Mouse (Mus musculus): Measurements from ENCODE around the gene Rangrf. TPM values are rescaled to one million over a fixed set of nuclear protein-coding genes. Genes with fewer than 3 reads are reported as not detected.
A peak's percentile ranks its signal among the peaks of the same experiment; 100 is the strongest.
"Not testable (repeated sequence)": the region's sequence is repeated elsewhere in the genome, so short reads cannot be mapped to it uniquely, and the experiment has no call there.

Rangrf gene
- polyA plus RNA-seq, 1 experiment = 39.0 TPM

DNA sequence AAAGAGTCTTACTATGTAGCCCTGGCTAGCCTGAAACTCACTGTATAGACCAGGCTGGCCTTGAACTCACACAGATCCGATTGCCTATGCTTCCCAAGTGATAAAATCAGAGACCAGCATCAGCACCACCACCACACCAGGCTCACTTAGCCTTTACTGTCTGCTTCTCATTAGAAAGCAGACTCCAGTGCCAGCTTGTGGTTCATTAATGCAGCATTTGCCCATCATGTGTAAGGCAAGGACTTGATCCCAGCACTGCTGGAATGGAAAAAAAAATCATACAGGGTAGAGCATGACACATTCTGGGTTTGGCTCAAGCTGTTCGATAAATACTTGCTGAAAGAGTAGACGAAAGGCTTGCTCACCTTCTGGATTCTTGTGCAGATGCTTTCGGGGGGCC lies 29.0 kb downstream of the Rangrf start:
- no peak for DNase-seq (ENCODE audit: low spot score)

DNA sequence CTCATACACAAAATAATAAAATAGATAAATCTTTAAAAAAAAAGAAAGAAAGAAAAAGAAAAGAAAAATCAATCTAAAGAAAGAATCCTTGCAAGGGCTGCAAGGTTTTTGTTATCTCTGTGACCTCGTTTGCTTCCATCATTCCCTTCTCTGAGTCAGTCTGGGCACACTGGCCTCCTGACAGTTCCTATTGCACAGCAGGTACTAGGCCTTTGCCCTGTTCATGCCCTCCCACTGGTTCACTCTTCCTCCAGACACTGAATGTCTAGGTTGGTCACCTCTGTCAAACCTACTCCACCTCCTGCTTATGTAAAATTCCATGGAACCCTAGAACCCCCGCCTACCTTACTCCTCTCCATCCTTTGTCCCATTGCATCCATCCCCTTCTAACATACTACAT lies 29.7 kb downstream of the Rangrf start:
- no peak for DNase-seq (ENCODE audit: low spot score)

DNA sequence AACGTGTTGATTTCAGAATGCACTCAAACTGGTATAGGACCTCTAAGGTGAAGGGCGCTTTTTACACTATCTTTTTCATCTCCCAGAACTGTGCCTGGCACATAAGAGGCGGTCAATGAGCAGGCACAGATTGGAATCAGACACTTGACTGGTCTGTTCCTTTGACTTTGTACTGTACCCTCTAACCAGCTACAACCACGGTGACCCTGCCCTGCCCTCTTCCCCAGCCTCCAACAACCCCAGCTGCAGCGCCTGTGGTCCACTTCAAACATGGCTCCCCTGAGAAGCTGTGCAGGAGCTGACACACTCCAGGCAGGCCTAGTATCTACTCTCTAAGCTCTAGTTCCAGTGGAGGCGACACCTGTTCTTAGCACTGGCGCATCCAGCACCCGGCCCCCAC lies 32.3 kb downstream of the Rangrf start:
- DNase-seq (ENCODE audit: low spot score) = no peak

DNA sequence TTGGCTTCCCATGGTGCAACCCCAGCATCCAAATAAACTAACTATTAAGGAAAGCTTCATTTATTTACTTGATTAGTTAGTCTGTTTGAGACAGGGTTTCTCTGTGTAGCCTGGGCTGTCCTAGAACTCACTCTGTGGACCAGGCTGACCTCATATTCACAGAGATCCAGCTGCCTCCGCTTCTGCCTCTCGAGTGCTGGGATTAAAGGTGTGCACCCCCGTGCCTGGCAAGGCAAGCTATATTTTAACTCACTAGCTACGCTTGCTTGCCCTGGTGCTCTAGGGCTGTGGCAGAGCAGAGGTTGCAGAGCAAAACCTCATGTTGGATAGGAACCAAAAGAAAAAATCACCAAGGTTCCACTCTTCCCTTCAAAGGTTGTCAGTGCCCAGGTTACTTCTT lies 34.5 kb downstream of the Rangrf start:
- no peak for DNase-seq (ENCODE audit: low spot score)

DNA sequence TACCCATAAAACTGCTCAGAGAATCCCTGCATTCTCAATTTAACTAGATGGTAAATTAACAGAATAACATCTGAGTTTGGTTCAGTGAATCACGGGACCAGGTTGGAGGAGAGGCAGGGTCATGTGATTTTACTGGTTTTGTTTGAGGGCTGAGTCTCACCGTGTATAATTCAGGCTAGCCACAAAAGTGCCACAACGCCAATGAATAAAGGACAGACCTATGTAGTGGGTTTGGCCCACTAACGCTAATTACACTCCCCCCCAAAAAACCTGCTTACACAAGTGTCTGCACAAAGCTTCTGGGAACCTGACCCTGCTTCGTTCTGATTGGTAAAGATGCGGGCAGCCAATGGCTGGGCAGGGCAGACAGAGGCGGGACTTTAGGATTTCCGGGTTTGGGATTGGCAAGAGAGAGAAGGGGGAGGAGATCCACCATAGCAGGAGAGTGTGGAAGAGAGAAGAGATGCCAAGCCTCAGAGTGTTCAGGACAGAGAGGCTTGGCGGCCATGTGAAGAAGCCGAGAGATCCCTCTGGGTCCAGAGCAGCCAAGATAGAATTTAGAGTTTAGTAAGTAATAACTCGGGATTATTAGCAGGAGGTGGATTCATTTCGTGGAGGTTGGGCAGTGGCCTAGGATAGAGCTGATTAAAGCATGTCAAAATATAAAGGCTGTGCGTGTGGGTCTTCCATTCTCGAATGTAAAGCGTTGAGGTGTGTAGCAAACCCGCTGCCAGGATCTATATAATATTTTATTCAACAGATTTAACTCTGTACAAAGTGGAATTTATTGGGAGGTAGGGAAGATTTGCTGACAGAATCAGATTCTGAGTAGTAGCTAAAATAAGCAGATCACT lies 35.3 kb downstream of the Rangrf start:
- DNase-seq (ENCODE audit: low spot score) = peak; percentile 50

DNA sequence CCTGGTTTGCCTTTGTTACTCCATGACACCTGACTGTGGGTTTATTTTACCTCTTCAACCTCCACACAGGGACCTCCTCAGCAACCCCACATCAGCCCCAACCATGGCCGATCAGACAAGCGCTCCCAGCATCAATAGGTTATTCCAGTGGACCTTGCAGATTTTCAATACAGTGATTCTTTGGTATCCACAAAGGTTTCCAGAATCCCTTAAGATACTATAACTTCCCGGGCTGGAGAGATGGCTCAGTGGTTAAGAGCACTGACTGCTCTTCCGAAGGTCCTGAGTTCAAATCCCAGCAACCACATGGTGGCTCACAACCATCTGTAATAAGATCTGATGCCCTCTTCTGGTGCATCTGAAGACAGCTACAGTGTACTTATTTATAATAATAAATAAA lies 38.0 kb downstream of the Rangrf start:
- not testable (repeated sequence) for DNase-seq (ENCODE audit: low spot score)

DNA sequence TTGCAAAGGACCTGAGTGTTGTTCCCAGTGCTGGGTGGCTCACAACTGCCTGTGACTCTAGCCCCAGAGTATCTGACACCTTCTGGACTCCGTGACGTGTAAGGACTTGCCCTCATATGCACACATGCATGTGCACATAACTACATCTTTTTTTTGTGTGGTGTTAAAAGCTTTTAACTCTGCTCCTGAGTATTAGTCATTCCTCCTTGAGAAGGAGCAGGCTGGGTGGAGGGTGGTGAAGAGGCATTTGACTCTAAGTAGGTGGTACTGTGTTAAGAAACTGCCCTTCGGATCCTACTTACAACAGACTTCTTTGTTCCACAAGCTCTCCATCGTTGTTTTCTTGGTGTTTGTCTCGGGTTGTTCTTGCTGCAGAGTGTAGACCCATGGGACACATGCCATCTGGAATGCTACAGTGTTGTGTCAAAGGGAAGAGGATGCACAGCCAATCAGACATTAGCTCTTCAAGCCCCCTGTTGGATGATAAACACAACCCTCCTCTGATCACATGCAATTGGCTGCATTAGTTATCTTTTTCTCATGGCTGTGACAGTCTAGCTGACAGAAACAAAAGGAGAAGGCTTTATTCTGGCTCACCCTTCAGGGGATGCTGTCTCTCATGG lies 41.0 kb downstream of the Rangrf start:
- DNase-seq (ENCODE audit: low spot score) = no peak

DNA sequence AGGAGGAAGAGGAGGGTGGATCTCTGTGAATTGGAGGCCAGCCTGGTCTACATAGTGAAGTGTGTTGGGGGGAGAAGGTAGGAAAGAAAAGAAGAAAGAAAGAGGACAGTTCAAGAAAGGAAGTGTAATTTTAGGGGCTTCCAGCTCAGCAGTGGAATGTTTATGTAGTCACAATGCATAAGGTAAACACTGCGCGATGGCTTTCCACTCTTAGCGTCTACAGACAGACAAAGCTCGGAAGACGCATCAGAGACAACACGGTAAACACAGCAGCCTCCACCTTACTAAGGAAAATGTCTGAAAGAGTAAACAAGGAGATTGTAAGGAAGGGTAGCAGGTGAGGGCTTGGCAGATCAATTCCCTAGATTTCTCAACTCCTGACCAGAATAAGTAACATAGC lies 45.0 kb downstream of the Rangrf start:
- DNase-seq (ENCODE audit: low spot score) = no peak

DNA sequence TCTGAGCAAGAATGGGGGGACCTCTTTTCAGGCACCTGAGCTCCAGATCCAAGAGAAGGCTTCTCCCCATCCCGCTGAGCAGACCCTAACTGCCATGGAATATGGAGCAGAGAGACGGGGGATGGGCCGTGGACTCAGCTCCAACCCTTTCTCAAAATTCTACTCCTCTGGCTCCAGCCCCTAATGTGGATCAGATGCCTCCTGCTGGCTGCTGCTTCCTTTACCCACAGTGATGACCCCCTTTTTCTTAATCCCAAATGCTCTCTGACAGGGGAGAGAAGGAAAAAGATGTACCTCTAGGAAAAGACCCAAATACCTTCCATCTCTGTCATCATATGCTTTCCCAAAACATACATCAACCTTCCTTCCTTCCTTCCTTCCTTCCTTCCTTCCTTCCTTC lies 48.0 kb downstream of the Rangrf start, which contains the start of gene Odf4:
Gene Odf4 (minus strand): TSS at position 101 of the 400 bp plus-strand sequence.
- DNase-seq (ENCODE audit: low spot score) = no peak

DNA sequence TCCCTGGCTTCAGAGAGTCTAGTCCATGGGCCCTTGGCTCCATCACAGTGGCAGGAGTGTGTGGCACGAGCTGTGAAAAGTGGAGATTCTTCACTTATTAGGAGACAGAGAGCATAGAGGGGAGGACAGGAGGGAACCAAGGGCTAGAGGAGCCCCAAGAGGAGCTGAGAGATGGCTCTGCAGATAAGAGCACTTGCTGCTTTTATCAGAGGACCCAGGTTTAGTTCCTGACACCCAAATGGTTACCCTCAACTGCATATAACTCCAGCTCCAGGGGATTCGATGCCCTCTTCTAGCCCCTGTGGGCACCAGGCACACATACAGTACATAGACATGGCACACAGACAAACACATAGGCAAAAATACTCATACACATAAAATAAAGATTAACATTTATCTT lies 50.2 kb downstream of the Rangrf start:
- no peak for DNase-seq (ENCODE audit: low spot score)

DNA sequence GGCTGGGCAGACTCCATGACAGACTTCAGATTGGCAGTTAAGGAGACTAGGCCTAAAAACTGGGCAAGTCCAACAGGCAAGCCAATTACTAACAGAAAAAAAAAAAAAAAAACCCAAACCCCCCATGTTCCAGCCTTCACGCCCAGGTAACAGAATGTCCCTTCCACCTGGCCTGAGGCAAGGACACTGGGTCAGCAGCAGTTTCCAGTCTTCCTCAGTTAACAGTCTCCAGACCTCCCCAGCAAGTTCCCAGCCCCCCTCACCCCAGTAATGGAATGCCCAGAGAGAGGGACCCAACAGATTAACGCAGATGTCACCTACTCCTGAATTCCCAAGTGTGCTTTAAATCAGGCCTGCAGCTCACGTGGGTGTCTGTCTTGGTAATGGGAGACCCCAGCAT lies 51.8 kb downstream of the Rangrf start:
- no peak for DNase-seq (ENCODE audit: low spot score)

Other genes starting within 250 kb of the Rangrf start
- 68.6 and 78.7 TPM in 2 replicates for gene Ndel1, start 103.3 kb downstream of the Rangrf start, polyA plus RNA-seq (2012; rRNA removed)
- gene Rnf222, start 86.6 kb downstream of the Rangrf start, polyA plus RNA-seq (2012; rRNA removed) = 0.01 TPM in 1 of 2 replicates, not detected in the other
- 3,701 and 3,960 TPM in 2 replicates for gene Rpl26, start 73.6 kb downstream of the Rangrf start, polyA plus RNA-seq (2012; rRNA removed)
- gene Odf4, start 48.1 kb downstream of the Rangrf start, polyA plus RNA-seq (2012; rRNA removed) = not detected in 2 replicates
- gene Arhgef15, start 17.7 kb downstream of the Rangrf start, polyA plus RNA-seq (2012; rRNA removed) = 7.9 and 10.6 TPM in 2 replicates
- gene Slc25a35, start 7.1 kb downstream of the Rangrf start, polyA plus RNA-seq (2012; rRNA removed) = 27.3 and 32.4 TPM in 2 replicates
- gene Pfas, start 33.3 kb upstream of the Rangrf start, polyA plus RNA-seq (2012; rRNA removed) = 9.3 and 11.1 TPM in 2 replicates
- gene Ctc1, start 40.7 kb upstream of the Rangrf start, polyA plus RNA-seq (2012; rRNA removed) = 26.3 and 29.0 TPM in 2 replicates
- 3.6 and 4.1 TPM in 2 replicates for gene Aurkb, start 70.5 kb upstream of the Rangrf start, polyA plus RNA-seq (2012; rRNA removed)
- 18.0 and 19.4 TPM in 2 replicates for gene Borcs6, start 84.5 kb upstream of the Rangrf start, polyA plus RNA-seq (2012; rRNA removed)
- 17.9 and 25.8 TPM in 2 replicates for gene Tmem107, start 95.6 kb upstream of the Rangrf start, polyA plus RNA-seq (2012; rRNA removed)
- gene Vamp2, start 113.3 kb upstream of the Rangrf start, polyA plus RNA-seq (2012; rRNA removed) = 163 and 180 TPM in 2 replicates
- 26.8 and 28.5 TPM in 2 replicates for gene Per1, start 120.0 kb upstream of the Rangrf start, polyA plus RNA-seq (2012; rRNA removed)
- 0.24 and 0.37 TPM in 2 replicates for gene Hes7, start 145.2 kb upstream of the Rangrf start, polyA plus RNA-seq (2012; rRNA removed)
- 0.74 and 0.78 TPM in 2 replicates for gene 9130213A22Rik, start 147.4 kb upstream of the Rangrf start, polyA plus RNA-seq (2012; rRNA removed)
- 4.2 and 5.4 TPM in 2 replicates for gene Aloxe3, start 150.7 kb upstream of the Rangrf start, polyA plus RNA-seq (2012; rRNA removed)
- 0.03 TPM in 1 of 2 replicates, not detected in the other for gene Alox12b, start 181.8 kb upstream of the Rangrf start, polyA plus RNA-seq (2012; rRNA removed)
- gene Alox8, start 222.7 kb upstream of the Rangrf start, polyA plus RNA-seq (2012; rRNA removed) = 0.14 and 0.60 TPM in 2 replicates

All from urinary bladder, adult 2 months (tissue).